Mouse (Mus musculus) urinary bladder, postnatal 25 days (tissue): ENCODE data around the gene Epha3.

ENCODE experiments used
- DNase-seq: peaks from one replicate; pipeline ENCODE4 v3.0.0; 2022; ENCODE audit warnings: low spot score

Gene Epha3

GRCm38 (mm10) chr16:63500975-63501393 lies 363.0 kb downstream of the Epha3 start:
- DNase-seq, result no peak
